Mouse (Mus musculus): Measurements from ENCODE around the gene Sgsm1.

Gene Sgsm1

GRCm38 (mm10) chr5:113217076-113217475, 93.5 kb downstream of the Sgsm1 start:
- no peak for DNase-seq (ENCODE audit: low spot score)

- DNase-seq (ENCODE audit: low spot score): no peak
Measured at GRCm38 (mm10) chr5:113216328-113216960, 94.1 kb downstream of the Sgsm1 start.

GRCm38 (mm10) chr5:113215610-113216011, 95.0 kb downstream of the Sgsm1 start:
- no peak for DNase-seq (ENCODE audit: low spot score)

GRCm38 (mm10) chr5:113214455-113214854, 96.1 kb downstream of the Sgsm1 start:
- peak; percentile 55 for DNase-seq (ENCODE audit: low spot score)

GRCm38 (mm10) chr5:113214041-113214440, 96.5 kb downstream of the Sgsm1 start:
- DNase-seq (ENCODE audit: low spot score): no peak

GRCm38 (mm10) chr5:113212156-113212835, 98.3 kb downstream of the Sgsm1 start:
- no peak for DNase-seq (ENCODE audit: low spot score)

GRCm38 (mm10) chr5:113210314-113210713, 100.3 kb downstream of the Sgsm1 start:
- no peak for DNase-seq (ENCODE audit: low spot score)

GRCm38 (mm10) chr5:113209898-113210297, 100.7 kb downstream of the Sgsm1 start:
- no peak for DNase-seq (ENCODE audit: low spot score)

GRCm38 (mm10) chr5:113209401-113209750, 101.2 kb downstream of the Sgsm1 start:
- DNase-seq (ENCODE audit: low spot score): no peak

- DNase-seq (ENCODE audit: low spot score): peak; percentile 73
Measured at GRCm38 (mm10) chr5:113208622-113209400, 101.8 kb downstream of the Sgsm1 start.

GRCm38 (mm10) chr5:113208048-113208447, 102.5 kb downstream of the Sgsm1 start:
- peak; percentile 56 for DNase-seq (ENCODE audit: low spot score)

GRCm38 (mm10) chr5:113206670-113207352, 103.8 kb downstream of the Sgsm1 start:
- no peak for DNase-seq (ENCODE audit: low spot score)

GRCm38 (mm10) chr5:113204193-113204592, 106.4 kb downstream of the Sgsm1 start:
- no peak for DNase-seq (ENCODE audit: low spot score)

GRCm38 (mm10) chr5:113199772-113200134, 110.8 kb downstream of the Sgsm1 start:
- DNase-seq (ENCODE audit: low spot score): no peak

GRCm38 (mm10) chr5:113199126-113199771, 111.3 kb downstream of the Sgsm1 start:
- DNase-seq (ENCODE audit: low spot score): no peak

GRCm38 (mm10) chr5:113196916-113197794, 113.4 kb downstream of the Sgsm1 start:
- peak; percentile 69 for DNase-seq (ENCODE audit: low spot score)

- DNase-seq (ENCODE audit: low spot score): no peak
Measured at GRCm38 (mm10) chr5:113195907-113196306, 114.7 kb downstream of the Sgsm1 start.

- DNase-seq (ENCODE audit: low spot score): no peak
Measured at GRCm38 (mm10) chr5:113195451-113195850, 115.1 kb downstream of the Sgsm1 start.

GRCm38 (mm10) chr5:113193762-113194161, 116.8 kb downstream of the Sgsm1 start:
- no peak for DNase-seq (ENCODE audit: low spot score)

Measured in testis, postnatal 14 days (tissue).